Mouse (Mus musculus) adrenal gland, adult 2 months (tissue): Measurements from ENCODE around the gene Klf9. TPM values are rescaled to one million over a fixed set of nuclear protein-coding genes. Genes with fewer than 3 reads are reported as not detected.

Experiments
- DNase-seq: peaks from one replicate; pipeline ENCODE4 v3.0.0; 2021
- long read RNA-seq: library from polyadenylated mRNA; stranded (forward); transcript quantifications from one replicate; pipeline ENCODE4 v2.0.0, GENCODE M21; 2021
- polyA plus RNA-seq: library from polyadenylated mRNA; depleted of rRNA; stranded (reverse); fragments of >200 nt; gene quantifications from 2 replicates; pipeline ENCODE4 v1.2.3, GENCODE M21; 2012; rRNA removed
- total RNA-seq, 2 experiments: library from RNA; stranded (reverse); gene quantifications; 2 replicates each; pipeline ENCODE4 v1.2.3; 2021

Gene Klf9
- total RNA-seq (10 to 100 TPM; 75.8 to 85.6 TPM), polyA plus RNA-seq (64.4 and 66.5 TPM in 2 replicates)
- long read RNA-seq, full-length matches to known transcripts: 25 of 82 reads
- long read RNA-seq, partial matches to known transcripts: 0 of 82 reads
- long read RNA-seq, other reads (novel, unspliced or antisense): 57 of 82 reads

- DNase-seq: peak; percentile 98
These were observed at the start of gene Klf9 for GRCm38 (mm10) chr19:23140689-23141317. Gene Klf9, plus strand, starts transcription at chr19:23141226.

- peak; percentile 59 for DNase-seq
These were observed 49.4 kb upstream of the Klf9 start for GRCm38 (mm10) chr19:23091586-23091985.

GRCm38 (mm10) chr19:23093548-23093947 lies 47.5 kb upstream of the Klf9 start:
- no peak for DNase-seq

- no peak for DNase-seq
These were observed 46.1 kb upstream of the Klf9 start for GRCm38 (mm10) chr19:23094906-23095305.

GRCm38 (mm10) chr19:23106859-23107258 lies 34.2 kb upstream of the Klf9 start:
- DNase-seq: no peak

- no peak for DNase-seq
These were observed 33.7 kb upstream of the Klf9 start for GRCm38 (mm10) chr19:23107335-23107734.

- DNase-seq: no peak
These were observed 19.2 kb upstream of the Klf9 start for GRCm38 (mm10) chr19:23121875-23122274.

- DNase-seq: no peak
These were observed 16.9 kb upstream of the Klf9 start for GRCm38 (mm10) chr19:23124023-23124550.

GRCm38 (mm10) chr19:23125227-23126150 lies 15.5 kb upstream of the Klf9 start:
- DNase-seq: no peak

- DNase-seq: no peak
These were observed 11.1 kb upstream of the Klf9 start for GRCm38 (mm10) chr19:23129908-23130307.

GRCm38 (mm10) chr19:23132106-23132635 lies 8.9 kb upstream of the Klf9 start:
- no peak for DNase-seq

- DNase-seq: peak; percentile 60
These were observed 8.2 kb upstream of the Klf9 start for GRCm38 (mm10) chr19:23132720-23133426.

GRCm38 (mm10) chr19:23133427-23134094 lies 7.5 kb upstream of the Klf9 start:
- DNase-seq: peak; percentile 78

GRCm38 (mm10) chr19:23134095-23134440 lies 7.0 kb upstream of the Klf9 start:
- DNase-seq: peak; percentile 91

GRCm38 (mm10) chr19:23134441-23135301 lies 6.4 kb upstream of the Klf9 start:
- DNase-seq: peak; percentile 95

GRCm38 (mm10) chr19:23135349-23136201 lies 5.5 kb upstream of the Klf9 start:
- DNase-seq: peak; percentile 93

- DNase-seq: peak; percentile 81
These were observed 4.7 kb upstream of the Klf9 start for GRCm38 (mm10) chr19:23136202-23136850.

- DNase-seq: no peak
These were observed 3.7 kb upstream of the Klf9 start for GRCm38 (mm10) chr19:23137295-23137694.
